Mouse (Mus musculus): ENCODE data around the gene 4930415O20Rik. TPM values are rescaled to one million over a fixed set of nuclear protein-coding genes. Genes with fewer than 3 reads are reported as not detected.

4930415O20Rik gene
- 0.29 TPM in 1 of 2 replicates, not detected in the other for polyA plus RNA-seq (2014; fragmentation: Nextera tagmentation; extraction: Ambion mirVana)

- Histone ChIP-seq H3K4me1 (ENCODE audit: control insufficient read depth, insufficient read depth, low read length) (peaks cover 10% of the 10 kb centered on the region), H3K4me3 (ENCODE audit: low read depth, low read length) (no peak within 1 kb of the TSS), H3K27me3 (ENCODE audit: control insufficient read depth, insufficient read depth, low read length) (no peaks in the 10 kb centered on the region), H3K9me3 (ENCODE audit: control insufficient read depth, low read length) (no peaks in the 10 kb centered on the region), H3K36me3 (ENCODE audit: control insufficient read depth, insufficient read depth, low read length) (peaks cover 2% of the 10 kb centered on the region; the same call in 1 of the 2 replicates), H3K9ac (ENCODE audit: low read length) (no peak within 1 kb of the TSS), H3K27ac (replicated peaks; ENCODE audit: low read depth, low read length) (no peak within 1 kb of the TSS), H3K4me2 (ENCODE audit: low read depth, severe bottlenecking) (no peak within 1 kb of the TSS)
- ATAC-seq (ENCODE audit: insufficient number of reproducible peaks, low FRiP score, low TSS enrichment, low read depth): no peak
- 82% methylated on average over 10 of the region's 10 CpGs for WGBS
- no peak for DNase-seq (ENCODE audit: low spot score)
These were observed at the start of gene 4930415O20Rik, which contains the start of gene Ccnt1 for GRCm38 (mm10) chr15:98570873-98571538. Gene 4930415O20Rik, plus strand, starts transcription at chr15:98571004. Gene Ccnt1, minus strand, starts transcription at chr15:98570923.

- WGBS: 90% methylated on average over 3 of the region's 3 CpGs
- Histone ChIP-seq H3K4me1 (ENCODE audit: control insufficient read depth, insufficient read depth, low read length) (no peaks in the 10 kb centered on the region), H3K27me3 (ENCODE audit: control insufficient read depth, insufficient read depth, low read length) (no peaks in the 10 kb centered on the region), H3K9me3 (ENCODE audit: control insufficient read depth, low read length) (no peaks in the 10 kb centered on the region), H3K9ac (ENCODE audit: low read length) (no peak overlapping the region), H3K4me2 (ENCODE audit: low read depth, severe bottlenecking) (no peak overlapping the region), H3K27ac (replicated peaks; ENCODE audit: low read depth, low read length) (no peak overlapping the region), H3K4me3 (ENCODE audit: low read depth, low read length) (no peak overlapping the region), H3K36me3 (ENCODE audit: control insufficient read depth, insufficient read depth, low read length) (peaks cover 29% of the 10 kb centered on the region; the same call in 1 of the 2 replicates)
- DNase-seq (ENCODE audit: low spot score) (no peak), ATAC-seq (ENCODE audit: insufficient number of reproducible peaks, low FRiP score, low TSS enrichment, low read depth) (no peak)
These were observed 49.6 kb upstream of the 4930415O20Rik start for GRCm38 (mm10) chr15:98521245-98521644.

GRCm38 (mm10) chr15:98526057-98526456 lies 44.7 kb upstream of the 4930415O20Rik start:
- ATAC-seq (ENCODE audit: insufficient number of reproducible peaks, low FRiP score, low TSS enrichment, low read depth): no peak
- H3K27me3 ChIP-seq (ENCODE audit: control insufficient read depth, insufficient read depth, low read length): no peaks in the 10 kb centered on the region
- no peaks in the 10 kb centered on the region for H3K9me3 ChIP-seq (ENCODE audit: control insufficient read depth, low read length)
- H3K4me1 ChIP-seq (ENCODE audit: control insufficient read depth, insufficient read depth, low read length): no peaks in the 10 kb centered on the region
- WGBS: 73% methylated on average over 5 of the region's 5 CpGs
- no peak overlapping the region for H3K9ac ChIP-seq (ENCODE audit: low read length)
- no peak overlapping the region for H3K4me2 ChIP-seq (ENCODE audit: low read depth, severe bottlenecking)
- DNase-seq (ENCODE audit: low spot score): no peak
- no peak overlapping the region for H3K27ac ChIP-seq (replicated peaks; ENCODE audit: low read depth, low read length)
- H3K4me3 ChIP-seq (ENCODE audit: low read depth, low read length): no peak overlapping the region
- H3K36me3 ChIP-seq (ENCODE audit: control insufficient read depth, insufficient read depth, low read length): peaks cover 39% of the 10 kb centered on the region

- H3K4me2 ChIP-seq (ENCODE audit: low read depth, severe bottlenecking): no peak overlapping the region
- no peaks in the 10 kb centered on the region for H3K27me3 ChIP-seq (ENCODE audit: control insufficient read depth, insufficient read depth, low read length)
- no peaks in the 10 kb centered on the region for H3K4me1 ChIP-seq (ENCODE audit: control insufficient read depth, insufficient read depth, low read length)
- ATAC-seq (ENCODE audit: insufficient number of reproducible peaks, low FRiP score, low TSS enrichment, low read depth): no peak
- DNase-seq (ENCODE audit: low spot score): no peak
- peaks cover 34% of the 10 kb centered on the region for H3K36me3 ChIP-seq (ENCODE audit: control insufficient read depth, insufficient read depth, low read length)
- no peak overlapping the region for H3K27ac ChIP-seq (replicated peaks; ENCODE audit: low read depth, low read length)
- H3K9ac ChIP-seq (ENCODE audit: low read length): no peak overlapping the region
- H3K9me3 ChIP-seq (ENCODE audit: control insufficient read depth, low read length): no peaks in the 10 kb centered on the region
- no peak overlapping the region for H3K4me3 ChIP-seq (ENCODE audit: low read depth, low read length)
- 95% methylated on average over 5 of the region's 5 CpGs for WGBS
These were observed 43.6 kb upstream of the 4930415O20Rik start for GRCm38 (mm10) chr15:98527056-98527771.

GRCm38 (mm10) chr15:98528066-98528563 lies 42.7 kb upstream of the 4930415O20Rik start:
- H3K4me2 ChIP-seq (ENCODE audit: low read depth, severe bottlenecking): no peak overlapping the region
- H3K4me3 ChIP-seq (ENCODE audit: low read depth, low read length): no peak overlapping the region
- no peaks in the 10 kb centered on the region for H3K9me3 ChIP-seq (ENCODE audit: control insufficient read depth, low read length)
- DNase-seq (ENCODE audit: low spot score) (no peak), ATAC-seq (ENCODE audit: insufficient number of reproducible peaks, low FRiP score, low TSS enrichment, low read depth) (no peak)
- WGBS: 93% methylated on average over 5 of the region's 5 CpGs
- H3K27me3 ChIP-seq (ENCODE audit: control insufficient read depth, insufficient read depth, low read length): no peaks in the 10 kb centered on the region
- no peak overlapping the region for H3K9ac ChIP-seq (ENCODE audit: low read length)
- peaks cover 32% of the 10 kb centered on the region for H3K36me3 ChIP-seq (ENCODE audit: control insufficient read depth, insufficient read depth, low read length)
- peaks cover 2% of the 10 kb centered on the region; the same call in 1 of the 2 replicates for H3K4me1 ChIP-seq (ENCODE audit: control insufficient read depth, insufficient read depth, low read length)
- no peak overlapping the region for H3K27ac ChIP-seq (replicated peaks; ENCODE audit: low read depth, low read length)

- Histone ChIP-seq H3K4me3 (ENCODE audit: low read depth, low read length) (peak overlapping the region; percentile 82), H3K4me2 (ENCODE audit: low read depth, severe bottlenecking) (peak overlapping the region; percentile 84), H3K36me3 (ENCODE audit: control insufficient read depth, insufficient read depth, low read length) (peaks cover 22% of the 10 kb centered on the region), H3K4me1 (ENCODE audit: control insufficient read depth, insufficient read depth, low read length) (peaks cover 2% of the 10 kb centered on the region; the same call in 1 of the 2 replicates), H3K27me3 (ENCODE audit: control insufficient read depth, insufficient read depth, low read length) (no peaks in the 10 kb centered on the region), H3K9ac (ENCODE audit: low read length) (no peak overlapping the region), H3K27ac (replicated peaks; ENCODE audit: low read depth, low read length) (no peak overlapping the region), H3K9me3 (ENCODE audit: control insufficient read depth, low read length) (no peaks in the 10 kb centered on the region)
- 38% methylated on average over 5 of the region's 5 CpGs for WGBS
- ATAC-seq (ENCODE audit: insufficient number of reproducible peaks, low FRiP score, low TSS enrichment, low read depth) (no peak), DNase-seq (ENCODE audit: low spot score) (no peak)
These were observed 38.5 kb upstream of the 4930415O20Rik start for GRCm38 (mm10) chr15:98532281-98532680.

GRCm38 (mm10) chr15:98533035-98533531 lies 37.7 kb upstream of the 4930415O20Rik start:
- H3K27me3 ChIP-seq (ENCODE audit: control insufficient read depth, insufficient read depth, low read length): no peaks in the 10 kb centered on the region
- peak overlapping the region; percentile 98 for H3K9ac ChIP-seq (ENCODE audit: low read length)
- DNase-seq (ENCODE audit: low spot score) (peak; percentile 40), ATAC-seq (ENCODE audit: insufficient number of reproducible peaks, low FRiP score, low TSS enrichment, low read depth) (no peak)
- H3K9me3 ChIP-seq (ENCODE audit: control insufficient read depth, low read length): no peaks in the 10 kb centered on the region
- H3K36me3 ChIP-seq (ENCODE audit: control insufficient read depth, insufficient read depth, low read length): peaks cover 14% of the 10 kb centered on the region
- peaks cover 2% of the 10 kb centered on the region; the same call in 1 of the 2 replicates for H3K4me1 ChIP-seq (ENCODE audit: control insufficient read depth, insufficient read depth, low read length)
- WGBS: 0% methylated on average over 18 of the region's 18 CpGs
- H3K4me3 ChIP-seq (ENCODE audit: low read depth, low read length): peak overlapping the region; percentile 82
- H3K4me2 ChIP-seq (ENCODE audit: low read depth, severe bottlenecking): peak overlapping the region; percentile 84
- H3K27ac ChIP-seq (replicated peaks; ENCODE audit: low read depth, low read length): no peak overlapping the region

GRCm38 (mm10) chr15:98533881-98534627 lies 36.8 kb upstream of the 4930415O20Rik start, which contains the start of gene Kansl2:
Gene Kansl2, minus strand, starts transcription at chr15:98534264.
- peak; percentile 100 for ATAC-seq (ENCODE audit: insufficient number of reproducible peaks, low FRiP score, low TSS enrichment, low read depth)
- Histone ChIP-seq H3K27ac (replicated peaks; ENCODE audit: low read depth, low read length) (peak within 1 kb of the TSS; percentile 96), H3K4me3 (ENCODE audit: low read depth, low read length) (peak within 1 kb of the TSS; percentile 82), H3K4me1 (ENCODE audit: control insufficient read depth, insufficient read depth, low read length) (peaks cover 2% of the 10 kb centered on the region; the same call in 1 of the 2 replicates), H3K4me2 (ENCODE audit: low read depth, severe bottlenecking) (peak within 1 kb of the TSS; percentile 84), H3K9ac (ENCODE audit: low read length) (peak within 1 kb of the TSS; percentile 98), H3K36me3 (ENCODE audit: control insufficient read depth, insufficient read depth, low read length) (peaks cover 14% of the 10 kb centered on the region; the same call in 1 of the 2 replicates), H3K27me3 (ENCODE audit: control insufficient read depth, insufficient read depth, low read length) (no peaks in the 10 kb centered on the region), H3K9me3 (ENCODE audit: control insufficient read depth, low read length) (no peaks in the 10 kb centered on the region)
- under 1% methylated on average over 68 of the region's 70 CpGs for WGBS
- peak; percentile 98 for DNase-seq (ENCODE audit: low spot score)
